Mouse (Mus musculus): ENCODE results near the gene Jsrp1.

Jsrp1 gene

DNA sequence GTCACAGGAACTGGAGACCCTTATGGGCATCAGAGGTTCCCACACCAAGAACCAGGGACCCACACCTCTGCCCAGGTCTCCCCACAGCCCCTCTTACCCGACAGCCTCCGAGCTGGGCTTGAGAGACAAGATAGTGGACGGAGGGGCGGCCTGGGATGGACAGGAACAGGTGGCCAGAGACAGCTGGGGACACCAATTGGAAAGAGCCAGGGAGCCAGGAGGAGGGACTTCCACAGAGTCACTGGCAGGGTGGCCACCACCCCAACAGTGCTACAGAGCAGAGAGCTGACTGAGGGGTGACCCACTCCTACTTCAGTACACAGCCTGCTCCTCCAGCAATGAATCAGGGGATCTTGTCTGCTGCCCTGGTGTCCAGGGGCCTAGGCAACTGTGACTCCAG lies at the start of gene Jsrp1:
Gene Jsrp1 (minus strand): TSS at position 133 of the 400 bp plus-strand sequence.
- no peak for DNase-seq (ENCODE audit: low spot score in 2 of 2)

DNA sequence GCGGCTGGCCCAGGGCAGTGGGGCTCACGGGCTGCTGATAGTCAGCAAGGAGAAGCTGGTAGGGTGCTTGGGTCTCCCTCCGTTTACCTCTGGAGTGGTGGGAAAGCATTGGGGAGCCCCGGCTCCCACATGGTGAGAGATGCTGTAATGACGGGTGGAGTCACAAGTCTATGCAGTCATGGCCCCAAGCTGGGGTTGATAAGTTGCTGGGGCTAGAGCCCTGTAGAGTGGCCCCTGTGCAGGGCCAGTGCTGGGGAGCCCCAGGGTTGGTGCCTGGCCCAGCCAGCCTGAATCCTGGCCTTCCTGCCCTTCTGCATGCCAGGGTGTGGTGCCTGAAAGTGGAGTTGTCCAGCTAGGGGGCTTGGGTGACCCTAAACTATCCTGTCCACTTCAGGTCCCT lies 49.0 kb upstream of the Jsrp1 start:
- DNase-seq (ENCODE audit: low spot score in 2 of 2): no peak

DNA sequence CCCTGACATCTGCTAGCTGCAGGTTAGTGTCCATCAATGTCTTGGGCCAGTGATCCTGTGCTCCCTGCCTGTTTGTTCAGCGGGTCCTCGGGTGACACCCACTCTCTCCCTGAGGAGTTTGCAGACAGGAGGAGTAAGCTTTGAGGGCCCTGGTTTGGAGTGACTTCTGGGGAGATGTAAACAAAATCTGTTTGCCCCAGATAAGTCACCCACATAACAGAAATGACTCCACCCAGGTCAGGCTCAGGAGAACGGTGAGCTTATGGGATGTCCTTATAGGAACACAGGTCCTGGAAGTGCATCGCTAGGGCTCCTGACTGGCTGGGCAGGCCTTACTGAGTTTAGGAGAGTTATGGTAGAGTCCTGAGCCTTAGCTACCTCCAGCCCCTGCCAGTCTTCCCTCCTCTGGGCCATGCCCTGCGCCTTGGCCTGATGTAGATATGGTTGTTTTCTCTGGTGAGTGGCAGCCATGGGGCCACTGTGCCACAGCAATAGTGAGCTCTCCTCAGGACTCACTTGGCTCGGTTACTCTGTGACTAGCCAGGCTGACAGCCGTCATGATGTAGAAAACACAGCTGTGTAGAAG lies 45.1 kb upstream of the Jsrp1 start:
- no peak for DNase-seq (ENCODE audit: low spot score in 2 of 2)

DNA sequence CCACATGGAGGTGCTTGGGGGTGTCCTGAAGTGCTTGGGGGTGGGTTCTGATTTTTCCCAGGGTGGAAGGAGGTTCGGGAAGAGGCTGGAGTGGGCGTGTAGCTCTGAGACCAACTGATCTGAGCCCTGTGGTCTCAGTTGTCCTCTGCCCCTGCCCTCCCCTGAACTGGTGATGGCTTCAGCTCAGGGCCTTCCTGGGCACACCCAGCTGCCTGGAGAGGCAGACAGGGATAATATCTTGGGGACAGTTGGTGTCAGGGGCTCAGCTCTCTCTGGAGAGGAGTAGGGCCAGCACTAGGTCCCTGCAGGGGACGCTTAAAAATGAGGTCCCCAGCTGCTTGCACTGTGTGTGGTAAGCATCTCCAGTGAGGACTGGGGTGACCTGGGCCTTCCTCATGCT lies 44.5 kb upstream of the Jsrp1 start:
- DNase-seq (ENCODE audit: low spot score in 2 of 2): no peak

DNA sequence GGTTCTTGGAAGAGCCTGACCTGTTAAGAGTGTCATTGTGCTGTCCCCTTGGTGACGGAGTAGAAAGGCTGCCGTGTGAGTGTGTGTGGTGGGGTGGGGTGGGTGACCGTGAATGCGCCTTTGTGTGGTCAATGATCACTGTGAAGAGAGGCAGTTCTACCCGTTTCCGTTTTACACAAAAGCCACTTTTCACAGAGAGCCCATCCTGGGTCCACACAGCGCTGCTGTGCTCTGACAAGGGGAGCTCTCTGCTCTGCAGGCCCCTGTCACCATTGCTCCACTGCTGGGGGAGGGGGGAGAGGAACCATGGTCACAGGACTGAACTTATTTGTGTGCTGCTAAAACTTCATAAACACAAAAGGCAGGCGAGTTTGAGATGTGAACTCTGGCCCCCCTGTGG lies 44.1 kb upstream of the Jsrp1 start:
- no peak for DNase-seq (ENCODE audit: low spot score in 2 of 2)

DNA sequence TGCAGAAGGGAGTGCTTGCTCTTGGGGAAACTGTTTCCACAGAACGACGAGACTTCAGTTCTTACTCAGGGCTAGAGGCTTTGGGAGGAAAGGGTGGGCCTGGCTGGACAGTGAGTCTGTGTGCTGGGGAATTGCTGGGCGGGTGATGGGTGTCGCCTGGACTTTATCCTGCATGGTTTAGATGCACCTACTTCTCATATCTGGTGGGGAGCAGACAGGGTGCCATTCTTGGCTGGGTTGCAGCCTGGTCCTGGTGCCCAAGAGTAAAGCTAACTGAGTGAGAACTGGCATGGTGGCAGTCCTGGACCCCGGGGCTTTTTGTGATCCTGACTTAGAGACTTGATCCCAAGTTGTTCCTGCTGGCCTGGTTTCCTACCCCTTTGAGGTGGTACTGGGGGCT lies 43.6 kb upstream of the Jsrp1 start:
- no peak for DNase-seq (ENCODE audit: low spot score in 2 of 2)

DNA sequence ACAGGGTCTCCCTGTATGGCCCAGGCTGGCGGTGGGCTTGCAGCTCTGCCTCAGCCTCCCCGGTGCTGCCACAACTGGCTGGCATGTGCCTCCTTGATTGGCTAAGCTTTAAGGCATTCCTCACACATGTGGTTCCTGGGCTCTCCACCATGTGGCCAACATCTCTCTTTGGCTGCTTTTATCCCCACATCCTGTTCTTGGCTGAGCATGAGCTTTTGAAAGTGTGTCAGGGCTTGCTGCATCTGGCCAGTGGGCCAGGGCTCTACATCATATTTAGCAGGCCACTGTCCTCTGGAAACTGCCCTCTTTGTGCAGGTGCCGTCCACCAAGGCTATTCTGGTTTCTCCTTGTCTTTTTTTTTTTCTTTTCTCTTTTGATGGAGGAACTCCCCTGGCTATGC lies 43.0 kb upstream of the Jsrp1 start:
- no peak for DNase-seq (ENCODE audit: low spot score in 2 of 2)

DNA sequence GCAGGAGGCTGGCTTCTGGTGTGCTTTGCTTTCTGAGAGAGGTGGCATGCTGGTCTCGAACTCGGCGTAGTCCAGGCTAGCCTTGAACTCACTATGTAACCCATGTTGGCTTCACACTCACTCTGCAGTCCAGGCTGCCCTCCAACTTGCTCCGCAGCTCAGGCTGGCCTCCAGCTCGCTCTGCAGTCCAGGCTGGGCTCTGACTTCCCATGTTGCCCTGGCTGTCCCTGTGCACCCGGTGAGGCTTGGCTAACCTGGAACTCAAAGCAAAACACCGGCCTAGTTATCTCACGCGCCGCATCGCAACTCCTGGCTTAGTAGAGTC lies 42.4 kb upstream of the Jsrp1 start:
- no peak for DNase-seq (ENCODE audit: low spot score in 2 of 2)

DNA sequence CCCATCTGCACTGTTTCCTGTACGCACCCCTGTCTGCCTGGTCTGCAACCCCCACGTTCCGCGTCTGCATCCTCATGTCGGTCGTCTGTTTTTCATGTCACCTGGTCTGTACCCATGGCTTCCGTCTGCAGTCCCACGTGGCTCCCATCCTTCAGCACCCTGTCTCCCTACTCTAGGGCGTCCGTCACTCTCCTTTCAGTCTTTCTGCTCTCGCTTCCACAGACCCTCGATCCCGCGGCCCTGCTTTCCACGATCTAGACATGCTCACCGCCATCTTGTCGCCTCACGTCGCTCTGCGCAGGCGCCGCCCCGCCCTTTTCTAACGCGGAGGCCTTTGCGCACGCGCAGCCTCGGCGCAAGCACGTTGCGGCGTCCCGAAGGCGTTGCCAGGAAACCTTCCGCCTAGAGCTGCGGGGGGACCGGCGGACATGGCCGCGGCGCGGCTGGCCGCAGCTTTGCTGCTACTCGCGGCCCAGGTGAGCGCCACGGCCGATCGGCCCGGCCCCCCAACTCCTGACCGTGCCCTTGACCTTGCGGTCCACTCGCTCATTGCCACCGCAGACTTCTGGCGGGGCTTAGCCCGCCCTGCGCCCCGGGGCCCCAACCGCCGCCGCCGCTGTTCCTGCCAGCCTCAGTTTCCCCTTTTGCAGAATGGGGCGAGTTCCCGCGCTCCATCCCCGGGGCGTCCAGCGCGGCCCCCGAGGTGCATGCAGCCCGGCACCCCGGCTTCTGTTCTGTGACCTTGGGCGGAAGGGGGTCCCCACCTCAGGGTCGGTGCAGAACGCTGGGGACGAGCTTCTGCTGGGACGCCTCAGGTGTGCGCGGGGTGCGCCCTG lies 41.8 kb upstream of the Jsrp1 start, which contains the start of the genes Lsm7 and Sppl2b:
Gene Lsm7 (minus strand): TSS at position 297 of the 836 bp plus-strand sequence.
Gene Sppl2b (plus strand): TSS at position 363 of the 836 bp plus-strand sequence.
- DNase-seq (ENCODE audit: low spot score in 2 of 2): peak; percentile 96 to 97

DNA sequence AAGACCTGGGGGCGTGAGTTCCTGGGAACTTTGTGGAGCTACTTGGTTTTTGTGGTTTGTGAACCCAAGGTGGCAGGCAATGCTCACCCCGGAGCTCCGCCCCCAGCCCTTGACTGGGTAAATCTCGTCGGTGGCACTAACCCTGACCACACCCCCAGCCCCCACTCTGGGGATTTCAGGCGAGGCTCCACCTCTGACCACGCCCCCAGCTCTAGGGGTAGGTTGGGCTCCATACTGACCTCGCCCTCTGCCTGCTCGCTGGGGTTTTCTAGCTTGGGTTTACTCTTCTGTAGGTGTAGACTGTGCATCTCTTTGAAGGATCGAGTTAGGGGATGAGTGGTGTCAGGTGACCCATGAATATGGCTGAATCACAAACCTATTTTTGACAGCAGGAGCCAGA lies 35.3 kb upstream of the Jsrp1 start:
- DNase-seq (ENCODE audit: low spot score in 2 of 2): no peak

DNA sequence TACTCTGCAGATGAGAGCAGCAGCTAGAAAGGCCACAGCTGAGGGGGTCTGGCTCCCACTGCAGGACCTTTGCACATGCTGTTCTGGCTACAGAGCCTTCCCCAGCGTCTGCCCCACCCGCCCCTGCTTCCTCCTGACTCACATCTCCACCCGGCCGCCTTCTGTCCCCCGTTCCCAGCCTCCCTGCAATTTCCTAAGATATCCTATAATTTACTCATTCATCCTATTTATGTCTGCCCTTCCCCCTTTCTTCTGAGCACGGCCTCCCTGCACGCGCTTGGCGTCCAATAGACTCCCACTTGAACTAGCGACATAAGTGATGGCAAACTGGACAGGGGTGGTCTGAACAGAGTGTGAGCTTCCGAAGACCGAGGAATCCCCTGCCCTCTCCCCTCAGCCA lies 32.4 kb upstream of the Jsrp1 start:
- no peak for DNase-seq (ENCODE audit: low spot score in 2 of 2)

DNA sequence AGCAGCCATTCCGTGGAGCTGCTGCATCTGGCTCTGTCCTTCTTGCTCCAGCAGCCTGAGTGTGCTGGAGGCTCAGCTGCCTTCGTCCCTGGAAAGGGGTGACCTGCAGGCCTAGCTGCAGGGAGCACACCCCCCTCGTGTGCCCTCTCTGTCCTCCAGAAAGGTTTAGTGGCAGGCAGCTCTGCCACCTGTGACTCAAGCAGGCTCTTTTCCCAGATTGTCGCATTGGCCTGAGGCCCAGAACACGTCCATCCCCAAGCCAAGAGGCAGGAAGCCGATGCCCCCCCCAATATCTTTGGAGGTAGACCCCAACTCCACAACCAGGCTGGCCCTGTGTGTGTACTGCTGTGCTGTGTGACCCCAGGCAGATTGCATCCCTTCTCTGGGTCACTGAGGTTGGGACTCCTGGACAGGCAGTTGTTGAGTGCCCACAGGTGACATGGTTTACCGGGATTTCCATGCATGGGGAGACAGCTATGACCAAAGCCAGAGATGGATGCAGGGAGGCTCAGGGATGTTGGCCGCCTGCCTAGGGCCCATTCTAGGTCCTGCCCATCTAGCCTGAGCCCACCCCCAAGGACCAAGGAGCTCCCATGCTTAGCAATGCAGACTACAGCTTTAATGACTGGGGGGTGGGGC lies 31.9 kb upstream of the Jsrp1 start:
- no peak for DNase-seq (ENCODE audit: low spot score in 2 of 2)

DNA sequence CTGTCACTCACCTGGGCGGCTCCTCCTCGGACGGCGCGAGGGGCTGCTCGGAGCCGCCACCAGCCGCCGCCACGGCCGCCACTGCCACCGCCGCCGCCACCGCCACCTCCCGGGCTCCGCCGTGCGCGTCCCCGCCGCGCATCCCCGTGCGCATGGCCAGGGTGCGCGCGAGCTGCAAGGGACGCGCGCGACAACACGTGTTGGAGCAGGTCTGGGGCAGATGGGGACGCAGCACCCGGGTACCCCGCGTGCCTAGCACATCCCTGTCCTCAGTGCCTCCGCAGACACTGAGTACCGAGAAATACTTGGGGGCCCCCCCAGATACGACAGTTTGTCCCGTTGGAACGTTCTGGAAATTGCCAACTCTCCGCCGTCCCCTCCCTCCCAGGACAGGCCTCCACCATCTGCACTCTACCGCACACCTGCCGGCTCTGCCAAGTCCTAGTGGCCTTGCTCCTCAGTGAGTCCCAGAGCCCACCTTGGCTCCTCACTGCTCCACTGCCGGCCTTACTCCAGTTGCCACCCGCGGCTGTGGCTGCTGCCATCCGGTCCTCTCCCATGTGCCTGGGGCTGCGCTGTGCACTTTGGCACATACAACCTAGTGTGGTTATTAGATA lies 30.7 kb upstream of the Jsrp1 start, which contains the start of gene Lingo3:
Gene Lingo3 (minus strand): TSS at position 109 of the 617 bp plus-strand sequence.
- no peak for DNase-seq (ENCODE audit: low spot score in 2 of 2)

DNA sequence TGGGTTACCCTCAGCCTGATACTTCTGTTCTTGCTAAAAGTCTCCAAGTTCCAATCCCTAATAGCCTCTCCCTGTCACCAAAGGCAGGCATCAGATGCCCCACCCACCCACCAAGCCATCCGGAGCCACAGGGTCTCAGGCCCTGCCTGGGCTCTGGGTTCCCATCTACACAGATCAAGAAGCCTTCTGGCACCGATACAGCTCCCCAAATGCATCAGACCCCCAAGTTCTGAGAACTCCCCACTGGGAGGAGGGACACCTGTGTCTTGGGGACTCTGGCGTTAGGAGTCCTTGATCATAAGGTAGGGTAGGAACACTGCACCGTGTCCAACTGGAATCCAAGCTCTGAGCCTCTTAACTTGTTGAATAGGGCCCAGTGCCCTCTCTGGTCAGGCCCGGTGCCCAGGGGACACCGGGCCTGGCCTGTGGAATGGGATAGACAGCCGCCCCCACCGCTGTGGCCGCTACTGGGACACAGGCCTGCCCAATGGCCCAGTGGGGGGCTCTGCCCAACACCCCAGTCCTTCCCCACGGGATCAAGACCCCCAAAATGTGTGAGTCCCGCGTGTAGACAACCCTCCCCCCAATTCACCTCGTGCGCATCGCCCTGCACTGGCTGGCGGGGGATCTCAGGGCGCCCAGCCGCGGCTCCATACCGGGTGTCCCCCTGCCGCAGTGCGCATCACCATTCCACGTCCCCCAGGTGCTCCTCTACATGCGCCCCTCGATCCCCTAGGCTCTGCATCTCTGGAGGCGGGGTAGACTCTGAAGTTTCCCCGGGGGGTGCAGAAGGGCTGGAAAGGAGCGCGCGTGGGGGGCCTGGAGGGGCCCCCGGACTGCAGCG lies 30.0 kb upstream of the Jsrp1 start:
- DNase-seq (ENCODE audit: low spot score in 2 of 2): no peak

DNA sequence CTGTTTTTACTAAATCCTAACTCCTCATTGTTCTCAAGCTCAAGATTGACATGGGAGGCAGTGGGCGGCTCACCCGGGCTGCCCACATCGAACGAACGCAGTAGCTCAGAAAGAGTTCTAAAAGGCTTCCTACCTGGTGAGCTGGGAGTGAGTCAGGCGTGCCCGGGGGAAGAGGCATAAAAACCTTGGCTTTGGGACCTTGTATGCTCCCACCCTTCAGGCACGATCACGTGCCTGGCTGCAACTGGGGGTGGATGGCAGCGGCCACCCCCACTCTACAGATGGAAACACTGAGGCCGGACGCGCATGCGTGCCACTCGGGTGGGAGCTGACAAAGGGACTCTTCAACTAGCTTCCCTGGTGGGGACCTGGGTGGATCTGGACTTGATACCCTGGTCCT lies 29.0 kb upstream of the Jsrp1 start:
- DNase-seq (ENCODE audit: low spot score in 2 of 2): no peak

DNA sequence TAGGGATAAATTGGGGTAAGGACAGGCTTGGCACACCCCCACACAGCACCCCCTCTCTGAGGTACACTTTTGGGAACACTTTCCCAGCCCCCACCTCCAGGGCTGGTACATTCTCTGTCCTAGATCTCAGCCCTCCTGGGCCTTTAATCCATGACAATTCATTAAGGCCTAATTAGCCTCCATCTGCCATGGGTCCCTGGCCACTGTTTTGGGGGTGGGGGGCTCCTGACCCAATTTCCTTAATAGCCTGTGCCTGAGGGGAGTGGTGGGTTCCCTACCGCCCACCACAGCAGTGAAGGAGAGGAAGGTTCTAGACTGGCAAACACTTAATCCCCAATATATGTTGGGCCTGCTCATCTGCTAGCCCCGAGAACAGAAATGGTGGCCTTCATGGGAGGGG lies 28.4 kb upstream of the Jsrp1 start:
- DNase-seq (ENCODE audit: low spot score in 2 of 2): no peak

DNA sequence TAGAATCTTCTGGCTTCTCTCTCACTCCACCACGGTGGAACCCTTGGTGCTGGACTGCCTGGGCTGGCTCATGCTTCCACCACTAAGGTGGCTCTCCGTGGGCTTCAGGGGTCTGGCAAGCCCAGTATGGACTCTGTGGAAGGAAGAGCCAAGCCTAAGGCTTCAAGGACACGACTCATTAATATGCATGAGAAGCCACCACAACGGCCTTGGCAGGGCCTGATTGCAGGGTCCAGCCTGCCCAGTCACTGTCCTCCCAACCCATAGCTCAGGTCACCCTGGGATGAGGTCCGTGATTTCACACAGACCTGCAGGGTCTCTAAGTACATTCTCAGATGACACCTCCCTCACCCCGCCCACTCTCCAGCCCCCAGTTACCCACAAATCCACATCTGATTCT lies 26.6 kb upstream of the Jsrp1 start:
- no peak for DNase-seq (ENCODE audit: low spot score in 2 of 2)

DNA sequence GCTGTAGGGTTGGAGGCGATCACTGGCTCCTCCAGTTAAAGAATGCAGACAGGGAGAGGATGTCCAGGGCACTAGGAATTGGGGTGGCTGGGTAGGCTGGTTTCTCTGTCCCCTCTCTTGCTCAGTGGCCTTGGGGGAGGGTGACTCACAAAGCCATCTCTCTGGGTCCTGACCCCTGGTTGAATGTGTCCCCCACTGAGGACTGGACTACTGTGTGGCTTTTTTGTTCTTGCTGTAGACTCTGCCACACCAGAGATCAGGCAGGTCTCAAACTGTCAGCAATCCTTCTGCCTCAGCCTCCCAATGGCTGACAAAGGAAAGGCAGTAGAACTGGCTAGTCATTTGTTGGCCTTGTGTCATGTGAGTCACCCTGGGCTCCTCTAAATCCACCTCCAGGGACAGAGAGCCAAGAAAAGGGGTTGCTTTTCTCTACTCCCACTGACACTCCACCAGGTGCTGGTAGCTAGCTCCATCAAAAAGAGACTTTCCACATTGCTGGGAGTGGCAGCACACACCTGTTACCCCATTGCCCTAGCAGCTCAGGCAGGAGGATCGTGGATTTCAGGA lies 25.1 kb upstream of the Jsrp1 start:
- no peak for DNase-seq (ENCODE audit: low spot score in 2 of 2)

DNA sequence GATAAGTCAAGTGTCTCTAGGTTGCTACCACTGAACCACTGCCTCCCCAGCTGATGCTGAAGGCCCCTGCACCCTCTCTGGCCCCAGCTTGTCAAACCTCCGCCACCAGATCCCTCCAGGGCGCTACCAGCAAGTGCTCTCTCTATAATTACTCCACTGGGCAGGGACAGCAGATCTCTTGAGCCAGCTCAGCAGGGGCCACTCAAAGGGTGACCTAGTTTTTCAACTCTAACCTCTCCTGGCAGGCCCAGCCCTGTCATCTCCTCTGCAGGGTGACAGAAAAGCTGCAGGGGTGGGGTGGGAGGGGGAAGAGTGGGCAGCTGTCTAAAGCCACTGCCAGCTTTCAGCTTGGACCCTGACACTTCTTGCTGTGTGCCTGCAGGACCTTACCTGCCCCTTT lies 24.5 kb upstream of the Jsrp1 start:
- DNase-seq (ENCODE audit: low spot score in 2 of 2): no peak

DNA sequence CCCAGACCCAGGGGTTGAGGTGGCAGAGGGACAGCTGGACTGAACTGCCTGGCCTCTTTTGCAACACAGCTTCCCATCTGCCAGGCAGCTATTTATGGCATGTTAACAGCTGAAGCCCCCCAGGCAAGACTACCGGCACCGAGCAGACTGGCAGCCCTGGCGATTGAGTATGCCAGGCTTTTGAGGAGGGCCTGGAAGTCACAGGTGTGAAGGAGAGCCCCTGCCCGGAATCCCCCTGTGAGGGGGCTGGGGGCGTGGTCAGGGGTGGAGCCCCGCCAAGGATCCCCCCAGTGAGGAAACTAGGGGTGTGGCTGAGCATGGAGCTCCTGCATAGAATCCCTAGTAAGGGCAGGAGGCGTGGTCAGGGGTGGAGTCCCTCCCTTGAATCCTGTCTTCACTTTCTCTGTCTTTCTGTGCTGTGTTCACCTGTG lies 23.7 kb upstream of the Jsrp1 start:
- no peak for DNase-seq (ENCODE audit: low spot score in 2 of 2)

DNA sequence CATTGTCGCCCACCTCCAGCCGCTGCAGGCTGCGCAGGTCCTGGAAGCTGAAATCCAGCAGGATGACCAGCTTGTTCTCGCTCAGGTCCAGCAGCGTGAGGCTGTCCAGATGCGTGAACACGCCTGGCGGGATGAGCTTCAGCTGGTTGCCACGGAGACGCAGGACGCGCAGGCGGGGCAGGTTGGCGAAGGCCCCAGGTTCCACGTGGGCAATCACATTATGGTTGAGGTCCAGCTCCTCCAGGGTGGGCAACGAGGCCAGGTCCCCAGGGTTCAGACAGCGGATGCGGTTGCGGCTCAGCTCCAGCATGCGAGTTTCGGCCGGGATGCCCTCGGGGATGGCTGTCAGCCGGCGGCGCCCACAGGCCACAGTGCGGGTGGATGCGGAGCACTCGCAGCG lies 22.3 kb upstream of the Jsrp1 start:
- no peak for DNase-seq (ENCODE audit: low spot score in 2 of 2)

Data from urinary bladder, postnatal 36 days (tissue).